Mouse (Mus musculus): ENCODE data around the gene Mrpl47.

DNA sequence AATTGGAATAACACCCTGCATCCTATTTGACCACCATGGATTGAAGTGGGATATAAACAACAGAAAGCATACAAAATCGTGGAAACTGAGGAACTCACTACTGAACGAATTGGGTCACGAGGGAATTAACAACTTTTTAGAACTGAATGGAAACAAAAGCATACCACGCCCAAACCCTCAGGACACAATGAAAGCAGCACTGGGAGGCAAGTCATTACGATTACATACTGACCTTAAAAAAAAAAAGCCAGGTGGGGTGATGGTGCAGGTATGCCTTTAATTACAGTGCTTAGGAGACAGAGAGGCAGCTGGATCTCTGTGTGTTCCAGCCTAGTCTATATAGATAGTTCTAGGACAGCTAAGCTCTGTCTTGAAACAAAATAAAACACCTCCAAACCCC is 21.8 kb upstream of the Mrpl47 start:
- TF ChIP-seq POLR2A (IDR thresholded peaks at IDR 0.05; ENCODE audit: insufficient read length, low read depth) (no peak), CEBPB (IDR thresholded peaks at IDR 0.05; ENCODE audit: insufficient read depth, poor library complexity, severe bottlenecking) (no peak), SRF (IDR thresholded peaks at IDR 0.05; ENCODE audit: control insufficient read depth, insufficient read length, low read depth) (no peak), USF1 (IDR thresholded peaks at IDR 0.05; ENCODE audit: low read depth) (no peak), MAX (IDR thresholded peaks at IDR 0.05; ENCODE audit: low read depth) (no peak), E2F4 (IDR thresholded peaks at IDR 0.05; ENCODE audit: insufficient read depth) (no peak), TCF12 (IDR thresholded peaks at IDR 0.05; ENCODE audit: insufficient read depth, poor library complexity, severe bottlenecking) (no peak), POLR2AphosphoS2 (IDR thresholded peaks at IDR 0.05; ENCODE audit: insufficient read length, low read depth) (no peak)

Measured in myocyte (in vitro differentiated cells).